Mouse (Mus musculus) heart, postnatal 0 days (tissue): ENCODE results near the gene Samm50.

ENCODE experiments used
- CTCF ChIP-seq: IDR thresholded peaks from 2 replicates; pipeline ENCODE4 v1.5.1; 2016; ENCODE audit warnings: antibody characterized with exemption, control low read depth, low read depth
- EP300 ChIP-seq: IDR thresholded peaks from 2 replicates; pipeline ENCODE4 v1.6.1; 2016; ENCODE audit warnings: antibody characterized with exemption, low read depth

DNA sequence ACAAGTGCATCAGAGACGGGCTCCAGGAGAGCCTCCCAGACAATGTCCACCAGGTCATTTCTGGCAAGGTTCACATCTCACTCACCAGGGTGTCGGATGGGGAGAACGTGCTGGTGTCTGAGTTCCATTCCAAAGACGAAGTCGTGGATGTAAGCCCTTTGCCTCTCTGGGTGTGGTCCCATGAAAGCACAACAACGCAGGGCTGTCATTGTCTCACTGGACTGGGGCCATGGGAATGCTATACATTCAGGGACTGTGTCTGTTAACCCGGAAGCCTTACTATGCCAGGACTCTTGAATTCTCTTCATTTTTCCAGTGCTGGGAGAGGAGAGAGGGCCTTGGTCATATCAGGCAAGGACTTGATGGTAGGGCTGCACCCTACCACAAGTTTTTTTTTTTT is 20.9 kb upstream of the Samm50 start:
- no peak for TF ChIP-seq CTCF
- no peak for TF ChIP-seq EP300
